Mouse (Mus musculus): ENCODE data around the gene Hoxc10. TPM values are rescaled to one million over a fixed set of nuclear protein-coding genes. Genes with fewer than 3 reads are reported as not detected.

Hoxc10 gene
- polyA plus RNA-seq, 1 experiment from 2014 or later = not detected

- H3K9ac ChIP-seq = no peak overlapping the region
- H3K27ac ChIP-seq = no peak overlapping the region
- no peak overlapping the region for H3K4me3 ChIP-seq
- no peaks in the 10 kb centered on the region for H3K36me3 ChIP-seq
- peaks cover 100% of the 10 kb centered on the region for H3K27me3 ChIP-seq
- ATAC-seq (ENCODE audit: borderline replicate concordance, extremely low read depth, low FRiP score, low TSS enrichment) = no peak
- WGBS = 11% methylated on average over 3 of the region's 3 CpGs
- no peak overlapping the region for H3K4me2 ChIP-seq
- H3K9me3 ChIP-seq = no peaks in the 10 kb centered on the region
- peaks cover 7% of the 10 kb centered on the region for H3K4me1 ChIP-seq
These were observed 18.3 kb downstream of the Hoxc10 start for GRCm38 (mm10) chr15:102984925-102985324.

GRCm38 (mm10) chr15:102987124-102987833 is 20.7 kb downstream of the Hoxc10 start:
- Histone ChIP-seq H3K9me3 (no peaks in the 10 kb centered on the region), H3K27me3 (peaks cover 99% of the 10 kb centered on the region), H3K4me2 (no peak overlapping the region), H3K27ac (no peak overlapping the region), H3K36me3 (no peaks in the 10 kb centered on the region), H3K9ac (no peak overlapping the region), H3K4me1 (0 out of 2 replicates have a peak, but pooled peaks cover 5% of the 10 kb centered on the region), H3K4me3 (no peak overlapping the region)
- 3% methylated on average over 21 of the region's 21 CpGs for WGBS
- peak; percentile 53; the same call in 1 of the 2 replicates for ATAC-seq (ENCODE audit: borderline replicate concordance, extremely low read depth, low FRiP score, low TSS enrichment)

- Histone ChIP-seq H3K27me3 (peaks cover 99% of the 10 kb centered on the region), H3K4me2 (no peak overlapping the region), H3K36me3 (no peaks in the 10 kb centered on the region), H3K27ac (no peak overlapping the region), H3K9ac (no peak overlapping the region), H3K4me3 (no peak overlapping the region), H3K4me1 (0 out of 2 replicates have a peak, but pooled peaks cover 5% of the 10 kb centered on the region), H3K9me3 (no peaks in the 10 kb centered on the region)
- no peak for ATAC-seq (ENCODE audit: borderline replicate concordance, extremely low read depth, low FRiP score, low TSS enrichment)
- WGBS = 23% methylated on average over 5 of the region's 5 CpGs
These were observed 21.5 kb downstream of the Hoxc10 start for GRCm38 (mm10) chr15:102988078-102988477.

- Histone ChIP-seq H3K9ac (no peak within 1 kb of the TSS), H3K27ac (no peak within 1 kb of the TSS), H3K4me1 (0 out of 2 replicates have a peak, but pooled peaks cover 5% of the 10 kb centered on the region), H3K9me3 (no peaks in the 10 kb centered on the region), H3K4me3 (0 out of 2 replicates have a peak within 1 kb of the TSS, but pooled peaks have one; percentile 8), H3K27me3 (peaks cover 98% of the 10 kb centered on the region), H3K4me2 (0 out of 2 replicates have a peak within 1 kb of the TSS, but pooled peaks have one; percentile 18), H3K36me3 (no peaks in the 10 kb centered on the region)
- no peak for ATAC-seq (ENCODE audit: borderline replicate concordance, extremely low read depth, low FRiP score, low TSS enrichment)
- 1% methylated on average over 69 of the region's 69 CpGs for WGBS
These were observed 24.1 kb downstream of the Hoxc10 start, which contains the start of gene Hoxc8 for GRCm38 (mm10) chr15:102990461-102991397. Hoxc8 (plus strand) TSS chr15:102990607.

GRCm38 (mm10) chr15:102991782-102992181 is 25.2 kb downstream of the Hoxc10 start:
- WGBS = 5% methylated on average over 7 of the region's 7 CpGs
- Histone ChIP-seq H3K4me1 (0 out of 2 replicates have a peak, but pooled peaks cover 5% of the 10 kb centered on the region), H3K27ac (no peak overlapping the region), H3K4me3 (no peak overlapping the region), H3K4me2 (no peak overlapping the region), H3K36me3 (no peaks in the 10 kb centered on the region), H3K27me3 (peaks cover 98% of the 10 kb centered on the region), H3K9ac (no peak overlapping the region), H3K9me3 (no peaks in the 10 kb centered on the region)
- ATAC-seq (ENCODE audit: borderline replicate concordance, extremely low read depth, low FRiP score, low TSS enrichment) = no peak

GRCm38 (mm10) chr15:102992206-102992605 is 25.6 kb downstream of the Hoxc10 start:
- Histone ChIP-seq H3K27me3 (peaks cover 98% of the 10 kb centered on the region), H3K9ac (no peak overlapping the region), H3K36me3 (no peaks in the 10 kb centered on the region), H3K9me3 (no peaks in the 10 kb centered on the region), H3K4me2 (no peak overlapping the region), H3K27ac (no peak overlapping the region), H3K4me3 (no peak overlapping the region), H3K4me1 (0 out of 2 replicates have a peak, but pooled peaks cover 5% of the 10 kb centered on the region)
- no peak for ATAC-seq (ENCODE audit: borderline replicate concordance, extremely low read depth, low FRiP score, low TSS enrichment)
- under 1% methylated on average over 11 of the region's 11 CpGs for WGBS

- no peaks in the 10 kb centered on the region for H3K36me3 ChIP-seq
- no peak for ATAC-seq (ENCODE audit: borderline replicate concordance, extremely low read depth, low FRiP score, low TSS enrichment)
- 3% methylated on average over 3 of the region's 3 CpGs for WGBS
- H3K27ac ChIP-seq = no peak overlapping the region
- H3K4me3 ChIP-seq = no peak overlapping the region
- H3K4me1 ChIP-seq = 0 out of 2 replicates have a peak, but pooled peaks cover 5% of the 10 kb centered on the region
- no peaks in the 10 kb centered on the region for H3K9me3 ChIP-seq
- no peak overlapping the region for H3K9ac ChIP-seq
- H3K4me2 ChIP-seq = no peak overlapping the region
- peaks cover 98% of the 10 kb centered on the region for H3K27me3 ChIP-seq
These were observed 26.3 kb downstream of the Hoxc10 start for GRCm38 (mm10) chr15:102992863-102993262.

- no peak overlapping the region for H3K27ac ChIP-seq
- H3K4me2 ChIP-seq = no peak overlapping the region
- peaks cover 99% of the 10 kb centered on the region for H3K27me3 ChIP-seq
- H3K4me1 ChIP-seq = peaks cover 18% of the 10 kb centered on the region; the same call in 1 of the 2 replicates
- ATAC-seq (ENCODE audit: borderline replicate concordance, extremely low read depth, low FRiP score, low TSS enrichment) = no peak
- WGBS = under 1% methylated on average over 9 of the region's 9 CpGs
- no peaks in the 10 kb centered on the region for H3K9me3 ChIP-seq
- no peak overlapping the region for H3K9ac ChIP-seq
- no peaks in the 10 kb centered on the region for H3K36me3 ChIP-seq
- H3K4me3 ChIP-seq = no peak overlapping the region
These were observed 30.0 kb downstream of the Hoxc10 start for GRCm38 (mm10) chr15:102996548-102996947.

- Histone ChIP-seq H3K36me3 (no peaks in the 10 kb centered on the region), H3K9ac (no peak overlapping the region), H3K4me1 (peaks cover 18% of the 10 kb centered on the region; the same call in 1 of the 2 replicates), H3K4me2 (no peak overlapping the region), H3K4me3 (no peak overlapping the region), H3K27me3 (peaks cover 99% of the 10 kb centered on the region), H3K27ac (no peak overlapping the region), H3K9me3 (no peaks in the 10 kb centered on the region)
- 4% methylated on average over 3 of the region's 3 CpGs for WGBS
- ATAC-seq (ENCODE audit: borderline replicate concordance, extremely low read depth, low FRiP score, low TSS enrichment) = no peak
These were observed 30.8 kb downstream of the Hoxc10 start for GRCm38 (mm10) chr15:102997431-102997830.

- 2% methylated on average over 19 of the region's 19 CpGs for WGBS
- H3K9ac ChIP-seq = no peak within 1 kb of the TSS
These were observed 31.4 kb downstream of the Hoxc10 start, which contains the start of gene Hoxc6 for GRCm38 (mm10) chr15:102997939-102998355. Hoxc6 (plus strand) TSS chr15:102998257.

GRCm38 (mm10) chr15:102998608-102999182 is 32.1 kb downstream of the Hoxc10 start:
- peaks cover 18% of the 10 kb centered on the region; the same call in 1 of the 2 replicates for H3K4me1 ChIP-seq
- no peak overlapping the region for H3K27ac ChIP-seq
- 1% methylated on average over 19 of the region's 19 CpGs for whole genome bisulfite sequencing
- peaks cover 100% of the 10 kb centered on the region for H3K27me3 ChIP-seq
- no peaks in the 10 kb centered on the region for H3K9me3 ChIP-seq
- H3K4me3 ChIP-seq = peak overlapping the region; percentile 41
- peak overlapping the region; percentile 60 for H3K4me2 ChIP-seq
- 0 out of 2 replicates have a peak, but pooled peaks have one; percentile 20 for ATAC-seq (ENCODE audit: borderline replicate concordance, extremely low read depth, low FRiP score, low TSS enrichment)
- no peaks in the 10 kb centered on the region for H3K36me3 ChIP-seq
- H3K9ac ChIP-seq = no peak overlapping the region

More at GRCm38 (mm10) chr15:102997939-102998355, 31.4 kb downstream of the Hoxc10 start, which contains the start of gene Hoxc6:
- no peak for ATAC-seq (ENCODE audit: borderline replicate concordance, extremely low read depth, low FRiP score, low TSS enrichment)
- H3K27me3 ChIP-seq = peaks cover 99% of the 10 kb centered on the region
- H3K36me3 ChIP-seq = no peaks in the 10 kb centered on the region
- no peak within 1 kb of the TSS for H3K27ac ChIP-seq
- H3K4me2 ChIP-seq = peak within 1 kb of the TSS; percentile 60
- peaks cover 18% of the 10 kb centered on the region; the same call in 1 of the 2 replicates for H3K4me1 ChIP-seq
- H3K9me3 ChIP-seq = no peaks in the 10 kb centered on the region
- peak within 1 kb of the TSS; percentile 41 for H3K4me3 ChIP-seq
